Mouse (Mus musculus): ENCODE measurements around the gene Hemk1.
A peak's percentile ranks its signal among the peaks of the same experiment; 100 is the strongest.

- TF ChIP-seq CTCF (IDR thresholded peaks at IDR 0.05; ENCODE audit: control insufficient read depth, insufficient read depth, insufficient read length), result no peak
- TF ChIP-seq USF1 (IDR thresholded peaks at IDR 0.05; ENCODE audit: low read depth), result peak; percentile 27
Measured at GRCm38 (mm10) chr9:107289211-107290076, 48.7 kb downstream of the Hemk1 start, which contains the start of gene Mapkapk3.

Measured in C2C12 (cell line).